Mouse (Mus musculus) E14TG2a.4 (cell line): ENCODE data around the gene Slamf8.

Source experiments
- CTCF ChIP-seq: conservative IDR thresholded peaks from 2 replicates; pipeline ENCODE4 v1.5.1; 2014; ENCODE audit warnings: low read length
- NANOG ChIP-seq: IDR thresholded peaks from 2 replicates; pipeline ENCODE4 v1.6.1; 2014; ENCODE audit warnings: borderline replicate concordance, low read length, mixed read lengths
- POU5F1 ChIP-seq: IDR thresholded peaks from 2 replicates; pipeline ENCODE4 v1.6.1; 2014; ENCODE audit warnings: low read length, borderline replicate concordance

GRCm38 (mm10) chr1:172593956-172594355 lies 3.6 kb upstream of the Slamf8 start:
- TF ChIP-seq CTCF (no peak), POU5F1 (no peak), NANOG (no peak)
